Mouse (Mus musculus) CD4-positive, CD25-positive, alpha-beta regulatory T cell (primary cell): ENCODE results near the gene Kdm3a. TPM values are rescaled to one million over a fixed set of nuclear protein-coding genes. Genes with fewer than 3 reads are reported as not detected.

Source experiments
- polyA plus RNA-seq: library from polyadenylated mRNA; unstranded; fragments of 100-300 nt; shearing (Covaris generic); gene quantifications from one replicate; pipeline ENCODE4 v1.2.1, GENCODE M21; 2017

Gene Kdm3a
- 83.8 TPM for polyA plus RNA-seq

DNA sequence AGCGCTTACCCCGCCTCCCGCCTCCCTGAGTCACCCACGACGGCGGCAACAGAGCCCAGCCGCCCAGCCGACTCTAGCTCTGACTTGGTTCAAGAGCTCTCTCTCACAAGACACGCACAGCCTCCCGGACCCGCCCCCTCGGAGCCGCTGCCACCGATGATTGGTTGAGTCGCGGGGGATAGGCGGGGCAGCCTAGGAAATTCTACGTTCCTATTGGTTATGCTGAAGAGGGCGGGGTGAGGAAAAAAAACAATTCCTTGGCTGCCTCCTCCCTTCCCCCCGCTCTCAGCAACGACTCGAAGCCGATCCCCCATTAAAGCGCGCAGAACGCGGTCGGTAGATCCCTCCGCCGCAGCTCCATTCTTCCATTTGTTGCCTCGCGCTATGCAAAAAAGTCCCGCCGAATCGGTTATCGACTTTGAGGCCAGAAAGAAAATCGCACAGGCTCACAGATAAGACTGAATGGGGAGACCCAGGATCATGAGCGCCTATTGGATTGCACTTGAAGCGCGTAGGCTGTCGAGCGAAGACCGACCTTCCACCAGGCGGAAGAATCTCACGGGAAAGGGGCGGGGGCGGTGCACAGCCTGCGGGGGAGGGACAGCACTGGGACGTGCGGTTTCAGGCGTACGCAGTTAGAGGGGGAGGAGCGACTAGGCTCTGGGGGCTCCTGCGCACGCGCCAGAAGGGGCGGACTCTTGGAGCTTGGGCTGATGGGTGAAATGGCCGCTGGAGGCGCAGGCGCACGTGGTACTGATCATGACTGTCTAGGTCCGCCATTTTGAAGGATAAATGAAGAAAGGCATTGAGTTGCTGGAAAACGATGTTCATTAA is at the start of gene Kdm3a:
Gene Kdm3a, minus strand, starts transcription at position 162 of the 834 bp plus-strand sequence.

DNA sequence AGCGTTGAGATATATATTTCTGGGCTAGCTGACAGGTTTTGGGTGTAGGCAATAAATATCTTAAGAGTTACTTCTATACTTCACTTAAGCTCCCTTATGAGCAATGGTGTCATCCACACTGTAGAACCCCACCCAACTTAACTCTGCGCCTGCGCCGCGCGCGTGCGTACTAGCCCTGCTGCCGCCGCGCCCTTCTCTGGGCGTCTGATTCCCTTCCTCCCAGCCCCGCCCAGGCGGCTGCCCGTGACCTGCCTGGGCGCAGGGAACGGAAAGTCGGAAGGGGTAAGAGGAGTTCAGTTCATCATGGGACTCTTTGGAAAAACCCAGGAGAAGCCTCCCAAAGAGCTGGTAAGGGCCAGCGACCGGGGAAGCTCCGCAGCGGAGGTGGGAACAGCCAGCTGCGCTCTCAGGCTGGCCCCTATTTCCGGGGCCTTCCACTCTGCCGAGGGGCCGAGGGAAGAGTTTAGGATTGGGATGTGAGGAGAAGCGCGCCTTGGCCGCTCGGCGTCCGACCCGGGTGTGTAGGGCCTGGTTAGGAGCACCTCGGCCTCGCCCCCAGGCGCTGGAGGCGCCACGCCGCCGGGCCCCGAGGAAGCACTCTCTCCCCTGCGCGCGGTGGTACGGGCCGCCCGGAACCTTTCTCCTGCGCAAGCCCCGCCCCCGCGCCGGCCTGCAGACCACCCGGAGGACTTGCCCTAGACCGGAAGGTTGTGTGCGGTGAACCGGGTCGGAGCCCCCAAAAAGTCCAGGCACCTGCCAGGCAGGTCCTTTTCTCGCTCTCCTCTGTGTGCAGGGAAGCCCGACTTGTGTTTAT is 88.9 kb downstream of the Kdm3a start, which contains the start of gene Chmp3:
Gene Chmp3, plus strand, starts transcription at position 112 of the 814 bp plus-strand sequence.

Other genes with a start within 250 kb of the Kdm3a start
- gene Rmnd5a, start 192.4 kb downstream of the Kdm3a start, polyA plus RNA-seq = 41.8 TPM
- 39.1 TPM for gene Rnf103, start 139.1 kb downstream of the Kdm3a start, polyA plus RNA-seq
- 80.1 TPM for gene Chmp3, start 89.2 kb downstream of the Kdm3a start, polyA plus RNA-seq
- 0.20 TPM for gene Reep1, start 74.6 kb upstream of the Kdm3a start, polyA plus RNA-seq
- 41.5 TPM for gene Mrpl35, start 194.0 kb upstream of the Kdm3a start, polyA plus RNA-seq
- 112 TPM for gene Immt, start 198.3 kb upstream of the Kdm3a start, polyA plus RNA-seq